Mouse (Mus musculus): ENCODE measurements at regions not wholly inside any gene's neighbourhood (a gene's known extent, or its start where the extent isn't known, plus 50 kb on each side); places are given as distances from the start of the nearest gene placed in this dataset.

DNA sequence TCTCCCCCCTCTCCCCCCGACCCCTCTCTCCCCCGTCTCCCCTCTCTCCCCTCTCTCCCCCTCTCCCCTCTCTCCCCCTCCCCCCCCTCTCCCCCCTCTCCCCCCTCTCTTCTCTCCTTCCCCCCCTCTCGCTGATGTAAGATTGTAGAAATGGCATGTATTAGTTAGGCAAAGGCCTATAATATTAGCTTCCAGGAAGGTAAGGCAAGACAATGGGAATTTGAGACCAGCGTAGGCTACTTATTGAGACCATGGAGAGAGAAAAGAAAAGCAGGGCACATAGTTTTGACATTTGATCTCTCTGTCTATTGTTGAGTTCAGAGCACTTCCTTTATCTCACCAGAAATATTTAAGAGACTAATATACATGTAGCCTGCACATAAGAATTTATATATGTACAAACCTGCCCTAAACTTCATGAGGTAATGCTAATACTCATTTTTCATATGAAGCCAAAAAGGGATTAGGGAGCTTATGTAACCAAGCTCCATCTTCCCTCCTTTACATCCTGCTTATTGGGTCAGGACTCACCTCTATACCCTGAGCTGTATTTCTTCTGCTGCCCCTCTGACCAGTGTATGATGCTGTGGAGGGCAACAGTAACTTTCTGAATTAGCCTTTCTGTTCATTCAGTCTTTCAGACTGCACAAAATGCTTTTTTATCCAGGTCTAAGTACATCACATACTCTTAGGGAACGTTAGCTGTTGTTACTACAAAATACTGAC, 522.3 kb downstream of the Sema5a start:
- no peak for TF ChIP-seq CTCF (IDR thresholded peaks at IDR 0.05; ENCODE audit: borderline replicate concordance, insufficient read depth, low read depth, low read length)
- no peak for TF ChIP-seq POLR2A (IDR thresholded peaks at IDR 0.05; ENCODE audit: borderline replicate concordance, insufficient read depth, low read length)

Data from cerebellum, adult 2 months (tissue).